ENCODE assay signal across 9 mouse cellular contexts in genomic region chr7:102258189-102258588, GRCm38 (mm10). TPM values are rescaled to one million over a fixed set of nuclear protein-coding genes. Genes with fewer than 3 reads are reported as not detected.
DNase-seq lines count a peak whose midpoint lies in the region; ATAC-seq lines count a peak whose summit lies in the region.
"Had no signal": no experiment of that assay in that cellular context is flagged by ENCODE, and none has a peak within 500 bp of the region (broad histone marks: within the 10 kb centered on the region; RNA-seq: fewer than 3 reads in every experiment).

No protein-coding gene starts in this region.

- peak; percentile 76 for ATAC-seq in forebrain, embryonic 16.5 days
- peak; percentile 79 for ATAC-seq in hindbrain, embryonic 13.5 days (ENCODE audit: low FRiP score)

- DNase-seq in MN1 (ENCODE audit: low spot score) = peak; percentile 74
- DNase-seq in cerebellum, adult 11-12 months = peak; percentile 64
- peak; percentile 74 to 77 for DNase-seq in layer of hippocampus, postnatal 14 days (ENCODE audit: low spot score in 2 of 2)
- DNase-seq in lung, postnatal 10 days = peak; percentile 92
- peak; percentile 78 for DNase-seq in retina, postnatal 7 days (ENCODE audit: low read depth, low spot score)
- DNase-seq in urinary bladder, adult 18-20 months (ENCODE audit: low spot score in 2 of 2) = peak; percentile 47 to 67

- H3K4me1 ChIP-seq in forebrain, embryonic 16.5 days (replicated peaks; ENCODE audit: control insufficient read depth, insufficient read depth, low read length) = no peaks in the 10 kb centered on the region
- no peaks in the 10 kb centered on the region for H3K4me1 ChIP-seq in hindbrain, embryonic 13.5 days (replicated peaks)
- H3K4me1 ChIP-seq: heart, embryonic 15.5 days had no signal

- WGBS in forebrain, embryonic 16.5 days = 16% methylated on average over 4 of the region's 4 CpGs
- 23% methylated on average over 4 of the region's 4 CpGs for WGBS in hindbrain, embryonic 13.5 days

- H3K36me3 ChIP-seq in forebrain, embryonic 16.5 days (ENCODE audit: control insufficient read depth, insufficient read depth) = no peaks in the 10 kb centered on the region
- no peaks in the 10 kb centered on the region for H3K36me3 ChIP-seq in hindbrain, embryonic 13.5 days
- H3K36me3 ChIP-seq: heart, embryonic 15.5 days had no signal

- H3K4me2 ChIP-seq in forebrain, embryonic 16.5 days (ENCODE audit: low read length) = no peak overlapping the region
- H3K4me2 ChIP-seq in hindbrain, embryonic 13.5 days = no peak overlapping the region
- H3K4me2 ChIP-seq: heart, embryonic 15.5 days had no signal

- H3K9ac ChIP-seq in forebrain, embryonic 16.5 days (replicated peaks; ENCODE audit: low read depth, low read length) = no peak overlapping the region
- no peak overlapping the region for H3K9ac ChIP-seq in hindbrain, embryonic 13.5 days
- H3K9ac ChIP-seq: heart, embryonic 15.5 days had no signal

- no peaks in the 10 kb centered on the region for H3K27me3 ChIP-seq in forebrain, embryonic 16.5 days (replicated peaks; ENCODE audit: control insufficient read depth, insufficient read depth, low read length)
- no peaks in the 10 kb centered on the region for H3K27me3 ChIP-seq in hindbrain, embryonic 13.5 days

- H3K4me3 ChIP-seq in forebrain, embryonic 16.5 days (replicated peaks; ENCODE audit: low read length) = no peak overlapping the region
- no peak overlapping the region for H3K4me3 ChIP-seq in hindbrain, embryonic 13.5 days
- H3K4me3 ChIP-seq: heart, embryonic 15.5 days had no signal

- H3K9me3 ChIP-seq in forebrain, embryonic 16.5 days (ENCODE audit: control insufficient read depth, low read length) = no peaks in the 10 kb centered on the region
- no peaks in the 10 kb centered on the region for H3K9me3 ChIP-seq in hindbrain, embryonic 13.5 days
- H3K9me3 ChIP-seq: heart, embryonic 15.5 days had no signal

- H3K27ac ChIP-seq in forebrain, embryonic 16.5 days (ENCODE audit: low read length) = no peak overlapping the region
- no peak overlapping the region for H3K27ac ChIP-seq in hindbrain, embryonic 13.5 days
- H3K27ac ChIP-seq: heart, embryonic 15.5 days had no signal

RNA-seq across cellular contexts. Expression of gene Rhog, which starts 2.3 kb away (rescaled TPM):
- polyA plus RNA-seq in forebrain, embryonic 16.5 days (2015; fragmentation: Nextera tagmentation; extraction: Ambion mirVana) = 15.4 and 19.5 TPM in 2 replicates
- polyA plus RNA-seq in hindbrain, embryonic 13.5 days (2015; fragmentation: Nextera tagmentation; extraction: Ambion mirVana) = 19.1 and 21.0 TPM in 2 replicates
- total RNA-seq in layer of hippocampus, postnatal 14 days (2021) = 10 to 100 TPM; 23.4 to 25.8 TPM

RNA-seq across cellular contexts. Expression of gene Stim1, which starts 9.4 kb away (rescaled TPM):
- 10.3 and 12.1 TPM in 2 replicates for polyA plus RNA-seq in forebrain, embryonic 16.5 days (2015; fragmentation: Nextera tagmentation; extraction: Ambion mirVana)
- polyA plus RNA-seq in hindbrain, embryonic 13.5 days (2015; fragmentation: Nextera tagmentation; extraction: Ambion mirVana) = 9.6 and 9.9 TPM in 2 replicates
- total RNA-seq in layer of hippocampus, postnatal 14 days (2021) = 10 to 100 TPM; 65.6 to 66.1 TPM

RNA-seq across cellular contexts. Expression of gene Pgap2, which starts 48.2 kb away (rescaled TPM):
- 51.7 and 55.8 TPM in 2 replicates for polyA plus RNA-seq in forebrain, embryonic 16.5 days (2015; fragmentation: Nextera tagmentation; extraction: Ambion mirVana)
- 48.0 and 53.0 TPM in 2 replicates for polyA plus RNA-seq in hindbrain, embryonic 13.5 days (2015; fragmentation: Nextera tagmentation; extraction: Ambion mirVana)
- total RNA-seq in layer of hippocampus, postnatal 14 days (2021) = 10 to 100 TPM; 24.9 to 28.8 TPM

RNA-seq across cellular contexts. Expression of gene Nup98, which starts 48.2 kb away (rescaled TPM):
- polyA plus RNA-seq in forebrain, embryonic 16.5 days (2015; fragmentation: Nextera tagmentation; extraction: Ambion mirVana) = 25.7 and 27.6 TPM in 2 replicates
- polyA plus RNA-seq in hindbrain, embryonic 13.5 days (2015; fragmentation: Nextera tagmentation; extraction: Ambion mirVana) = 23.4 and 25.0 TPM in 2 replicates
- total RNA-seq in layer of hippocampus, postnatal 14 days (2021) = 10 to 100 TPM; 34.8 to 35.9 TPM
